Mouse (Mus musculus) midbrain, embryonic 13.5 days (tissue): ENCODE data around the gene Cblc. TPM values are rescaled to one million over a fixed set of nuclear protein-coding genes. Genes with fewer than 3 reads are reported as not detected.

Experiments used
- ATAC-seq: fragments of 200-750 bp; cut with Nextera tagmentation; 2 replicates; pipeline ENCODE4 v1.8.0; 2017; ENCODE audit warnings: mild to moderate bottlenecking, moderate TSS enrichment, moderate library complexity
- H3K27ac ChIP-seq: fragments of 300-500 bp; sonication (generic); 2 replicates; pipeline ENCODE4 v1.5.1; 2015; ENCODE audit warnings: inconsistent platforms, mild to moderate bottlenecking, moderate library complexity
- H3K27me3 ChIP-seq: fragments of 300-500 bp; sonication (generic); 2 replicates; pipeline ENCODE4 v1.6.1; 2015; ENCODE audit warnings: mild to moderate bottlenecking, inconsistent platforms
- H3K36me3 ChIP-seq: fragments of 300-500 bp; sonication (generic); 2 replicates; pipeline ENCODE4 v1.6.1; 2015; ENCODE audit warnings: mild to moderate bottlenecking, inconsistent platforms
- H3K4me1 ChIP-seq: fragments of 300-500 bp; sonication (generic); replicated peaks from 2 replicates; pipeline ENCODE4 v1.6.1; 2015; ENCODE audit warnings: inconsistent platforms
- H3K4me2 ChIP-seq: fragments of 300-500 bp; sonication (generic); replicated peaks from 2 replicates; pipeline ENCODE4 v1.6.1; 2015; ENCODE audit warnings: moderate library complexity, mild to moderate bottlenecking, inconsistent platforms
- H3K4me3 ChIP-seq: fragments of 300-500 bp; sonication (generic); replicated peaks from 2 replicates; pipeline ENCODE4 v1.5.1; 2015; ENCODE audit warnings: mild to moderate bottlenecking, inconsistent platforms
- H3K9ac ChIP-seq: fragments of 300-500 bp; sonication (generic); replicated peaks from 2 replicates; pipeline ENCODE4 v1.6.1; 2015; ENCODE audit warnings: mild to moderate bottlenecking, inconsistent platforms
- H3K9me3 ChIP-seq: fragments of 300-500 bp; sonication (generic); 2 replicates; pipeline ENCODE4 v1.6.1; 2016; ENCODE audit warnings: mild to moderate bottlenecking, inconsistent platforms
- WGBS: fragments of 180-500 bp; shearing (Covaris S2); methylation state at CpG from one replicate; pipeline ENCODE4 v1.1.7; 2015; 5-methylcytosine and 5-hydroxymethylcytosine counted together
- polyA plus RNA-seq: library from polyadenylated mRNA; unstranded; fragments of >200 nt; fragmentation: Nextera tagmentation; extraction: Ambion mirVana; gene quantifications from 2 replicates; pipeline ENCODE4 v1.2.1, GENCODE M21; 2015

Cblc gene
- polyA plus RNA-seq, 1 experiment from 2014 or later: 0.32 TPM

- peaks cover 21% of the 10 kb centered on the region for H3K4me1 ChIP-seq
- H3K4me3 ChIP-seq: no peak overlapping the region
- 63% methylated on average over 4 of the region's 4 CpGs for WGBS
- no peak overlapping the region for H3K9ac ChIP-seq
- no peaks in the 10 kb centered on the region for H3K9me3 ChIP-seq
- H3K36me3 ChIP-seq: no peaks in the 10 kb centered on the region
- peaks cover 44% of the 10 kb centered on the region for H3K27me3 ChIP-seq
- H3K27ac ChIP-seq: no peak overlapping the region
- no peak for ATAC-seq
- H3K4me2 ChIP-seq: no peak overlapping the region
These were observed 24.9 kb downstream of the Cblc start for GRCm38 (mm10) chr7:19771682-19772081.

- H3K4me1 ChIP-seq: peaks cover 21% of the 10 kb centered on the region
- H3K9ac ChIP-seq: peak within 1 kb of the TSS; percentile 60
- no peaks in the 10 kb centered on the region for H3K36me3 ChIP-seq
- no peak within 1 kb of the TSS for H3K27ac ChIP-seq
- H3K4me2 ChIP-seq: peak within 1 kb of the TSS; percentile 66
- peak within 1 kb of the TSS; percentile 36 for H3K4me3 ChIP-seq
- 2% methylated on average over 8 of the region's 9 CpGs for WGBS
- peaks cover 44% of the 10 kb centered on the region for H3K27me3 ChIP-seq
- peak; percentile 53 for ATAC-seq
- H3K9me3 ChIP-seq: no peaks in the 10 kb centered on the region
These were observed 25.6 kb downstream of the Cblc start, which contains the start of gene Bcam for GRCm38 (mm10) chr7:19770984-19771391. Bcam (minus strand) TSS chr7:19771016.

- H3K36me3 ChIP-seq: no peaks in the 10 kb centered on the region
- peaks cover 21% of the 10 kb centered on the region for H3K4me1 ChIP-seq
- no peak overlapping the region for H3K27ac ChIP-seq
- WGBS: under 1% methylated on average over 28 of the region's 28 CpGs
- peak; percentile 79 for ATAC-seq
- H3K27me3 ChIP-seq: peaks cover 44% of the 10 kb centered on the region
- H3K9me3 ChIP-seq: no peaks in the 10 kb centered on the region
- peak overlapping the region; percentile 66 for H3K4me2 ChIP-seq
- peak overlapping the region; percentile 60 for H3K9ac ChIP-seq
- peak overlapping the region; percentile 36 for H3K4me3 ChIP-seq
These were observed 26.2 kb downstream of the Cblc start for GRCm38 (mm10) chr7:19770375-19770754.

- H3K9me3 ChIP-seq: no peaks in the 10 kb centered on the region
- peak overlapping the region; percentile 36 for H3K4me3 ChIP-seq
- H3K4me2 ChIP-seq: peak overlapping the region; percentile 66
- H3K27ac ChIP-seq: no peak overlapping the region
- no peaks in the 10 kb centered on the region for H3K36me3 ChIP-seq
- H3K27me3 ChIP-seq: peaks cover 44% of the 10 kb centered on the region
- H3K4me1 ChIP-seq: peaks cover 21% of the 10 kb centered on the region
- peak overlapping the region; percentile 60 for H3K9ac ChIP-seq
- peak; percentile 32; the same call in 1 of the 2 replicates for ATAC-seq
- WGBS: 9% methylated on average over 16 of the region's 16 CpGs
These were observed 26.9 kb downstream of the Cblc start for GRCm38 (mm10) chr7:19769434-19770374.

DNA sequence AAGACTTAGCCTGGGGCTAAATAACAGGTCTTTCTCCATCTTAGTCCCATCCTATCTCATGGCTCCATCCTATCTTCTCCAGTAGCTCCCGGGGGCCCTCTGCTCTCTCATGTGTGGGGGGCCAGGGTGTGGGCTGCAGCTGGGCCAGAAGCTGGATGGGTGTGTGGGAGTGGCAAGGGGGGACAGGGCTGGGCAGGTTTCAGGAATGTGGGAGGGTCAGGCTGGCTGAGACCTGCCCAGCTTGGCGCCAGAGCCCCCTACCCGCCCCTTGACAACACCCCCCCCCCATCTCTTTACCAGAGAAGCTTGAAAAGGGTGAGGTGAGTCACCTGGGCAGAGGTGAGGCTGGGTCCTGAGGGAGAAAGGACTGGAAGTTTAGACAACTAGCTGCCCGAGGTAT lies 27.6 kb downstream of the Cblc start:
- ATAC-seq: no peak
- H3K27me3 ChIP-seq: peaks cover 44% of the 10 kb centered on the region
- no peak overlapping the region for H3K4me2 ChIP-seq
- peaks cover 21% of the 10 kb centered on the region for H3K4me1 ChIP-seq
- 11% methylated on average over 4 of the region's 4 CpGs for WGBS
- no peaks in the 10 kb centered on the region for H3K9me3 ChIP-seq
- no peak overlapping the region for H3K4me3 ChIP-seq
- no peak overlapping the region for H3K27ac ChIP-seq
- H3K36me3 ChIP-seq: no peaks in the 10 kb centered on the region
- H3K9ac ChIP-seq: no peak overlapping the region

DNA sequence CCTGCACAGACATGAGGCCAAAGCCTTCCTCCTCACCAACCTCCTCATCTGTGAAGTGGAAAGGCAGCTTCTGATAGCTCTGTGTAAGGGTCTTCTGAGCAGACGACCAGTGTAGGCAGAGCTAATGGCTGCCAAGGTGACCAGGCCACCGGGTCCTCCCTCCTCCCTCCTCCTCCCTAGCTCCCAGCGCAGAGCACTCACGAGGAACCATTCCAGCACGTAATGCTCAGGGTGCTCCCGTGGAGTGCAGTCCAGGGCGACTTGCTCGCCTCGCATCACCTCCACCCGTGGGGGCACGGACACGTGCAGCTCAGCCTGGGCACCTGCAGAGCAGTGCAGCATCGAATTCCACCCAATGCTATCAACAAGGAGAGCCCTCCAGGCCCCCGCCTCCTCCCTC lies 28.4 kb downstream of the Cblc start:
- WGBS: 69% methylated on average over 14 of the region's 14 CpGs
- Histone ChIP-seq H3K36me3 (no peaks in the 10 kb centered on the region), H3K4me3 (no peak overlapping the region), H3K27me3 (peaks cover 44% of the 10 kb centered on the region), H3K27ac (no peak overlapping the region), H3K4me1 (peaks cover 21% of the 10 kb centered on the region), H3K4me2 (no peak overlapping the region), H3K9ac (no peak overlapping the region), H3K9me3 (no peaks in the 10 kb centered on the region)
- no peak for ATAC-seq

- H3K9ac ChIP-seq: no peak overlapping the region
- H3K4me3 ChIP-seq: no peak overlapping the region
- H3K27ac ChIP-seq: no peak overlapping the region
- no peak overlapping the region for H3K4me2 ChIP-seq
- H3K27me3 ChIP-seq: peaks cover 17% of the 10 kb centered on the region
- no peaks in the 10 kb centered on the region for H3K9me3 ChIP-seq
- H3K36me3 ChIP-seq: no peaks in the 10 kb centered on the region
- WGBS: 89% methylated on average over 8 of the region's 9 CpGs
- H3K4me1 ChIP-seq: peaks cover 2% of the 10 kb centered on the region
- no peak for ATAC-seq
These were observed 32.0 kb downstream of the Cblc start for GRCm38 (mm10) chr7:19764581-19764980.

DNA sequence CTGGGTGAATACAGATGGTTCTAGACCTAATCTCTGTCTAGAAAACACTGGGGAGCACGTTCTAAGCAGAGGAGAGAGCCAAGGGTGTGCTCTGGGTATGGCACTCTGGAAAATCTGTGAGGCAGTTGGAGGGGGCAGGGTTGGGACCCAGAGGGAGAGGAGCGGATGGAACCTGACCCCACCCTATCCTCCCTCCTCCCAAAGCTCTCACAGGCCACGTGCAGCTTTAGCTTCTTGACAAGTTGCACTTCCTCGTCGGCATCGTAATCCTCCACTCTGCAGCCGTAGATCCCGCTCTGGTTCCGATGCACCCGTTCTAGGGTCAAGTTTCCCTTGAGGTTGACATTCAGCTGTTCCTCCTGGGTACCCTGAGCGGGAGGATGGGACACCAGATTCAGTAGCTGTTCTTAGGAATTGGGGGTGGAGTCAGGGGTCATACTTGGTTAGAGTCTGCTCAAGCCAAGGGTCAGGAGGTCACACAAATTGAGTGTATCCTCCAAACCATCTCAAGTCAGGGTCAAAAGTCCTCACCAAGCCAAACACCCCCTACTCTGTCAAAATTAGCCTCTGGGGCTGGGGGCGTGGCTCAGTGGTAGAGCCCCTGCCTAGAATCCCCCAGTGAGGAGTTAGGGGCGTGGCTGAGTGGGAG lies 32.7 kb downstream of the Cblc start:
- no peaks in the 10 kb centered on the region for H3K36me3 ChIP-seq
- no peak overlapping the region for H3K9ac ChIP-seq
- no peak overlapping the region for H3K27ac ChIP-seq
- 88% methylated on average over 13 of the region's 13 CpGs for WGBS
- H3K4me1 ChIP-seq: no peaks in the 10 kb centered on the region
- H3K9me3 ChIP-seq: no peaks in the 10 kb centered on the region
- no peak overlapping the region for H3K4me3 ChIP-seq
- H3K4me2 ChIP-seq: no peak overlapping the region
- peaks cover 11% of the 10 kb centered on the region for H3K27me3 ChIP-seq
- no peak for ATAC-seq

GRCm38 (mm10) chr7:19762283-19762682 lies 34.3 kb downstream of the Cblc start:
- no peaks in the 10 kb centered on the region for H3K4me1 ChIP-seq
- no peaks in the 10 kb centered on the region for H3K36me3 ChIP-seq
- no peak for ATAC-seq
- no peak overlapping the region for H3K4me2 ChIP-seq
- H3K9ac ChIP-seq: no peak overlapping the region
- WGBS: 90% methylated on average over 11 of the region's 11 CpGs
- H3K9me3 ChIP-seq: no peaks in the 10 kb centered on the region
- no peaks in the 10 kb centered on the region for H3K27me3 ChIP-seq
- no peak overlapping the region for H3K27ac ChIP-seq
- H3K4me3 ChIP-seq: no peak overlapping the region

- ATAC-seq: no peak
- Histone ChIP-seq H3K9me3 (no peaks in the 10 kb centered on the region), H3K27ac (no peak overlapping the region), H3K27me3 (no peaks in the 10 kb centered on the region), H3K36me3 (no peaks in the 10 kb centered on the region), H3K4me1 (no peaks in the 10 kb centered on the region), H3K4me3 (no peak overlapping the region), H3K9ac (no peak overlapping the region), H3K4me2 (no peak overlapping the region)
- 89% methylated on average over 13 of the region's 13 CpGs for WGBS
These were observed 36.6 kb downstream of the Cblc start for GRCm38 (mm10) chr7:19760021-19760420.

DNA sequence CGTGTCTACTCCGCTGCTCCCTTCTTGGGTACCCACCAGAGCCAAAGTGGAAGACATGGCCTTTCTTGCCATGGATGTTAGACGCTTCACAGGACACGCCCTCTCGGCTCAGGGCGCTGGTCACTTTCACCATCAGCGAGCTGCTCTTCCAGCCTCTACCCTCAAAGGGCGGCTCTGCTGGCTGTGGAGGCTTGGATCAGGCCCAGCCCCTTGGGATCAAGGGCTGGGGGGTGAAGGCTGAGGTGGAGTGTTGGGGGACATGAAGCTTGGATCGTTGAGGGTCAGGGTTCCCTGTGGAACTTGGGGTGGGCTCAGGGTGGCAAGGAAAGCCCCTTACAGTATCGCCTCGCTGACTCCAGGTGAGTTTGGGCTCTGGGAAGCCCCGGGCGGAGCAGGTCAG lies 38.0 kb downstream of the Cblc start:
- no peaks in the 10 kb centered on the region for H3K36me3 ChIP-seq
- no peaks in the 10 kb centered on the region for H3K27me3 ChIP-seq
- H3K9me3 ChIP-seq: no peaks in the 10 kb centered on the region
- ATAC-seq: no peak
- H3K4me3 ChIP-seq: no peak overlapping the region
- no peak overlapping the region for H3K9ac ChIP-seq
- WGBS: 89% methylated on average over 13 of the region's 13 CpGs
- H3K4me2 ChIP-seq: no peak overlapping the region
- no peak overlapping the region for H3K27ac ChIP-seq
- H3K4me1 ChIP-seq: no peaks in the 10 kb centered on the region
